Mouse (Mus musculus): ENCODE measurements at regions not wholly inside any gene's neighbourhood (a gene's known extent, or its start where the extent isn't known, plus 50 kb on each side); places are given as distances from the start of the nearest gene placed in this dataset.

DNA sequence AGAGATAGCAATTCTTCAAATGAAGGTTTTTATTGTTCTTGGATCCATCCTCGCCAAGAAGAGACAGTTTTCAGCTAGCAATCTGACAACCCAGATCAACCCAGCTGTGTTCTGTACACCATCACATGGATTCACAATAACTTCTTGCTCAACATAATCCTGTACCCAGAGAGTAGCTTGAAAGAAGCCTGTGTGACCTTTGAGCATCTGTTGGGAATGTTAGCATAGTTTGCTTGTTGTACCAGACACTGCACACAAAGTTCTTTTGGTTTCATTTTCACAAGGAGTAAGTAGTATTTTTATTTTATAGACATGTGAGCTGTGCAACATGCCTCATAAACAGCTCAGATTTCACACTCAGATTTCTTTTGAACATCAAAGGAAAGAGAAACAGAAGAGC is 136.0 kb downstream of the Gm9733 start:
- H3K27me3 ChIP-seq (ENCODE audit: control insufficient read depth, insufficient read depth, low read length): no peaks in the 10 kb centered on the region
- H3K9ac ChIP-seq (replicated peaks; ENCODE audit: low read depth, low read length): no peak overlapping the region
- WGBS: 76% methylated on average over 1 of the region's 1 CpGs
- no peak overlapping the region for H3K4me3 ChIP-seq (ENCODE audit: low read depth, low read length)
- H3K36me3 ChIP-seq (ENCODE audit: control insufficient read depth, insufficient read depth, low read length): no peaks in the 10 kb centered on the region
- no peaks in the 10 kb centered on the region for H3K4me1 ChIP-seq (ENCODE audit: control insufficient read depth, insufficient read depth, low read length)
- no peak for ATAC-seq (ENCODE audit: low read depth)
- H3K4me2 ChIP-seq (ENCODE audit: low read depth, low read length): no peak overlapping the region
- H3K9me3 ChIP-seq (ENCODE audit: control insufficient read depth, low read length): no peaks in the 10 kb centered on the region
- no peak overlapping the region for H3K27ac ChIP-seq (ENCODE audit: low read depth, low read length)

DNA sequence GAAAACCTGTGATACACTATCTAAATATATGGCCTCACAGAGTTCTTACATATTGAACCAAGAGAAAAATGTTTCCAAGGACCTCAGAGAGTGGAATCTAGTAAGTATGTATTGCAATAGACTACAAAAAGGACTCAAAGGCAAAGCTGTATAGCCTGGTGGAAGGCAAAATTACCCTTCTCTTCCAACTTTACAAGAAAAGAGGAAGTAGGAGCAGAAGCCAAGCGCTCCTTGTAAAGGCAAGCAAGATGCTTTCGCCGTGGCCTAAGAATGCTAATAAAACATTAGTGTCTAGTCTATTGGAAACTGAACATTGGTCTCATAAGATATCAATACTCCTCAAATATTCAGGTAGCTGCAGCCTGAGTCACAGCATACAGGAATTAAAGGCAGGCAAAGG is 134.0 kb downstream of the Gm9733 start:
- no peaks in the 10 kb centered on the region for H3K27me3 ChIP-seq (ENCODE audit: control insufficient read depth, insufficient read depth, low read length)
- WGBS: 81% methylated on average over 3 of the region's 3 CpGs
- no peaks in the 10 kb centered on the region for H3K36me3 ChIP-seq (ENCODE audit: control insufficient read depth, insufficient read depth, low read length)
- ATAC-seq (ENCODE audit: low read depth): no peak
- no peaks in the 10 kb centered on the region for H3K4me1 ChIP-seq (ENCODE audit: control insufficient read depth, insufficient read depth, low read length)
- H3K9me3 ChIP-seq (ENCODE audit: control insufficient read depth, low read length): no peaks in the 10 kb centered on the region
- no peak overlapping the region for H3K9ac ChIP-seq (replicated peaks; ENCODE audit: low read depth, low read length)
- no peak overlapping the region for H3K4me2 ChIP-seq (ENCODE audit: low read depth, low read length)
- no peak overlapping the region for H3K4me3 ChIP-seq (ENCODE audit: low read depth, low read length)
- H3K27ac ChIP-seq (ENCODE audit: low read depth, low read length): no peak overlapping the region

DNA sequence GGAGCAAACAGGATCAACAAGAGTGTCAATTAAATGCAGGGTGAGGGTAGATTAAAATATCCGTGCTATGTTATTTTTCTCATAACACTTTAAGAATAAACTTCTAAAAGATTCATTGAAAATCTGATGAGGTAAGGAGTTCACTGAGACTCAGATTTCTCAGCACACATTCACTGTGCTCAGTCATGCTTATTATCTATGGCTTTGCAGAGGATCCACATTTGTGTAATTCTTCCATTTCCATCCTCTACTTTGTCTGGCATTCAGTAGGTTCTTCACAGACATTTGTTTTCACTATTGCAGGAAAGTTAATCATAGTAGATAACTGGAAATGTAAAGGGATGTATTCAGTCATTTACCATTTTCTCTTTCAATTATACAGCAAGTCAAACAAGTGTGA is 131.8 kb downstream of the Gm9733 start:
- Histone ChIP-seq H3K4me1 (ENCODE audit: control insufficient read depth, insufficient read depth, low read length) (no peaks in the 10 kb centered on the region), H3K9me3 (ENCODE audit: control insufficient read depth, low read length) (no peaks in the 10 kb centered on the region), H3K9ac (replicated peaks; ENCODE audit: low read depth, low read length) (no peak overlapping the region), H3K27me3 (ENCODE audit: control insufficient read depth, insufficient read depth, low read length) (no peaks in the 10 kb centered on the region), H3K27ac (ENCODE audit: low read depth, low read length) (no peak overlapping the region), H3K4me2 (ENCODE audit: low read depth, low read length) (no peak overlapping the region), H3K4me3 (ENCODE audit: low read depth, low read length) (no peak overlapping the region), H3K36me3 (ENCODE audit: control insufficient read depth, insufficient read depth, low read length) (no peaks in the 10 kb centered on the region)
- ATAC-seq (ENCODE audit: low read depth): no peak
- WGBS: 87% methylated on average over 1 of the region's 1 CpGs

DNA sequence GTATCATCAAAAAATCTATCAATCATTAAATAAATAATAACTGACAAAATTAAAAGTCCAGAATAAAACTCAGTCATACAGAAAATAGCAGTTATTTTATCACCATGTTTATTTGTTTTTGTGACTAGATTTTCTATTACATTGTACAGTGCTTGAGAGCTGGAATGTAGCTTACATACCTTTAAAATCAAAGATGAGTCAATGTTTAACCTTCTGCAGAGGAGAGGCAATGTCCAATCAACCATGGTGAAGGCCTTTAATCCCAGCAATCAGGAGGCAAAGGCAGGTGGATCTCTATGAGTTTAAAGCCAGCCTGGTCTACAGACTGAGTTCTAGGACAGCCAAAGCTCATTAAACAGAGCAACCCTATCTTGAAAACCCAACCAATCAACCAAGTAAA is 131.1 kb downstream of the Gm9733 start:
- H3K36me3 ChIP-seq (ENCODE audit: control insufficient read depth, insufficient read depth, low read length): no peaks in the 10 kb centered on the region
- no peaks in the 10 kb centered on the region for H3K9me3 ChIP-seq (ENCODE audit: control insufficient read depth, low read length)
- no peak overlapping the region for H3K4me3 ChIP-seq (ENCODE audit: low read depth, low read length)
- no peak overlapping the region for H3K4me2 ChIP-seq (ENCODE audit: low read depth, low read length)
- no peaks in the 10 kb centered on the region for H3K27me3 ChIP-seq (ENCODE audit: control insufficient read depth, insufficient read depth, low read length)
- H3K27ac ChIP-seq (ENCODE audit: low read depth, low read length): no peak overlapping the region
- no peaks in the 10 kb centered on the region for H3K4me1 ChIP-seq (ENCODE audit: control insufficient read depth, insufficient read depth, low read length)
- no peak overlapping the region for H3K9ac ChIP-seq (replicated peaks; ENCODE audit: low read depth, low read length)
- no peak for ATAC-seq (ENCODE audit: low read depth)

DNA sequence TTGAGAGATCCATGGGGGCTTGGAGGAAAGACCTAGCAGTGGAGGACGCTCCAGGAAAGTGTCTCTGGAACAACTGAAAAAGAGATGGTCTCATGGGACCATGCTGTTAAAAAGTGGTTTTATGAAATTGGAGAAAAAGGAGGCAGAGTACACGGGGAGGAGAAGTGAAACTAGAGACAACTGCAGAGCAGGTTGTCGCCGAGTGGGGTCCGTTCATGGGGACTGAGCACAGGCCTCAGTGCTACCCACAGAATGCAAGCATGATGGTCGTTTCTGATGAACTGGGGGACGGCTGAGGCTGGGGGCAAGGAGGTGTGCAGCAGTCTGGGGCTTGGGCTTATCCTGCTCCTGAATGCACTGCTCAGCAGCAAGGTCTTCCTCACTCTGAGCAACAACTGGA is 129.3 kb downstream of the Gm9733 start:
- Histone ChIP-seq H3K9me3 (ENCODE audit: control insufficient read depth, low read length) (no peaks in the 10 kb centered on the region), H3K27ac (ENCODE audit: low read depth, low read length) (no peak overlapping the region), H3K4me3 (ENCODE audit: low read depth, low read length) (no peak overlapping the region), H3K4me2 (ENCODE audit: low read depth, low read length) (no peak overlapping the region), H3K36me3 (ENCODE audit: control insufficient read depth, insufficient read depth, low read length) (no peaks in the 10 kb centered on the region), H3K4me1 (ENCODE audit: control insufficient read depth, insufficient read depth, low read length) (no peaks in the 10 kb centered on the region), H3K9ac (replicated peaks; ENCODE audit: low read depth, low read length) (no peak overlapping the region), H3K27me3 (ENCODE audit: control insufficient read depth, insufficient read depth, low read length) (no peaks in the 10 kb centered on the region)
- WGBS: 87% methylated on average over 7 of the region's 7 CpGs
- ATAC-seq (ENCODE audit: low read depth): no peak

DNA sequence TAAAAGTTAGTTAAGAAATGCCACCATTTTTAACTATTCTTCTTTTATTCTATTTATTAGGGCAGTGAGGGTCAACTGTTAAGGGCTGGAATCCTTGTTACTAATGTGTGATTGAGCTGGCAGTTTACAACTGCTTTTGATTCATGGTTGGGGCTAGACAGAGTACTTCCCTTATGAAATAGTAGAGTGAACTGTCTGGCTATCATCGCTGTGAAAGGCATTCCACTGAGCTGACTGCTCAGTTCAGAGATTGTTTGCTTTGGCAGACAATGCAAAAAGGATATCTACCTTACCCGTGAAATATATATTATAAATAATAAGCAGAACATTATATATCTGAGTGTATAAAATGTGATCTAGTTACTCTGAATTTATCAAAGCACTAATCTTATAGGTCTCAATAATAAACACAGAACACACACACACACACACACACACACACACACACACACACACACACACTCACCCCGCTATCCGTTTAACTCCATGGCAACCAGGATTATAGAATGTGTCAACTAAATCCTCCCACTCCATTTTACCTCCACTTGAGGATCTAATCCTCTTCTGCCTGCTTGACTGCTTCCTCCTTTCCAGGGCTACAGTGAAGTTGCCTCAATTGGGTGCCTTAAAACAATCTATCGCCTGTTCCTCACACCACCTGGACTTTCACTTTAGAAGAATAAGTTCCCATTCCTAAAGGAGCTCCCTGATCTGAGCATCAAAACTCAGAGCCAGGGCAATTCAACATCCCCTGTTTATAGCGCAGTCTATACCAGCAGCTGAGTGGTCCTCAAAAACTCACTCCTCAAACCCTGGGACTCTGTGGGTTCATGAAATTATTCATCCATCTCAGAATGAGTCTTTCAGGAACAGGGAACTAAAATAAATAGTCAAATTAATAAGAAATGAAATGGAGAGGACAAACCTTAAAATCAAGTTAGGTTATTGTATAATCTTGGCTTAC is 126.6 kb downstream of the Gm9733 start:
- H3K27me3 ChIP-seq (ENCODE audit: control insufficient read depth, insufficient read depth, low read length): no peaks in the 10 kb centered on the region
- ATAC-seq (ENCODE audit: low read depth): no peak
- no peaks in the 10 kb centered on the region for H3K4me1 ChIP-seq (ENCODE audit: control insufficient read depth, insufficient read depth, low read length)
- no peaks in the 10 kb centered on the region for H3K9me3 ChIP-seq (ENCODE audit: control insufficient read depth, low read length)
- no peak overlapping the region for H3K4me3 ChIP-seq (ENCODE audit: low read depth, low read length)
- WGBS: 75% methylated on average over 6 of the region's 6 CpGs
- no peaks in the 10 kb centered on the region for H3K36me3 ChIP-seq (ENCODE audit: control insufficient read depth, insufficient read depth, low read length)
- no peak overlapping the region for H3K27ac ChIP-seq (ENCODE audit: low read depth, low read length)
- no peak overlapping the region for H3K9ac ChIP-seq (replicated peaks; ENCODE audit: low read depth, low read length)
- no peak overlapping the region for H3K4me2 ChIP-seq (ENCODE audit: low read depth, low read length)

DNA sequence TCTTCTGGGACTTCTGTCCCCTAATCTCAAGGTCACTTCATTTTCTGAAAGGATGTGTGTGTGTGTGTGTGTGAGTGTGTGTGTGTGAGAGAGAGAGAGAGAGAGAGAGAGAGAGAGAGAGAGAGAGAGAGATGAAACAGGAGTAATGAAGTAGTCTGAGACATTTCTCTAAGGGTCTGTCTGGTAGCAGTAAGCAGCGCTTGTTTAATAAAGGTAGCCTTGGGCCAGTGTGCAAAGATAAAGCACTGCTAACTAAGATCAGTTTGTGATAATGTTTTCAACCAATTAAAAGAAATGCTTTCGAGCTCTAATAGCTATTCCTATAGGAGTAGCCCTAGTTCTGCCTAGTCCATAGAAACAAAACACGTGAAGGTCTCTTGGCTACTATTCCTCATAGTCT is 119.7 kb downstream of the Gm9733 start:
- H3K36me3 ChIP-seq (ENCODE audit: control insufficient read depth, insufficient read depth, low read length): no peaks in the 10 kb centered on the region
- ATAC-seq (ENCODE audit: low read depth): no peak
- no peak overlapping the region for H3K27ac ChIP-seq (ENCODE audit: low read depth, low read length)
- H3K4me3 ChIP-seq (ENCODE audit: low read depth, low read length): no peak overlapping the region
- no peaks in the 10 kb centered on the region for H3K9me3 ChIP-seq (ENCODE audit: control insufficient read depth, low read length)
- no peak overlapping the region for H3K4me2 ChIP-seq (ENCODE audit: low read depth, low read length)
- WGBS: 82% methylated on average over 3 of the region's 3 CpGs
- no peak overlapping the region for H3K9ac ChIP-seq (replicated peaks; ENCODE audit: low read depth, low read length)
- H3K4me1 ChIP-seq (ENCODE audit: control insufficient read depth, insufficient read depth, low read length): no peaks in the 10 kb centered on the region
- no peaks in the 10 kb centered on the region for H3K27me3 ChIP-seq (ENCODE audit: control insufficient read depth, insufficient read depth, low read length)

DNA sequence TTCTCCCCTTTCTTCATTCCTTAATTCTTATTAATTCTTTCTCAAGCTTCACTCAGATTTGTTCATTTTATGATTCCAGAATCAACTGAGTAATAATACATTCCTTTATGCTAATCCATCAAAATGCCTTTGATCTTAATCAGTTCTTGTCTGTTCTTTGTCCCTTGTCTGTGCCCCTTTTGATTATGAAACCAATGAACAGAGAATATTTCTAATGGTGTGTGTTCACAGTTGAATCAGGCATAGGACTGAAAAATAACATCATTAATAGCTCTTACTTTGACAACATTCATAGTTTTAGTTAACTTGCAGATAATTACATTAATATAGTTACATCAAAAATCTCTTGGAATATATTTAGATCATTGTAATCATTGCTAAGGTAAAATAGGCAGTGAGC is 114.5 kb downstream of the Gm9733 start:
- Histone ChIP-seq H3K4me3 (ENCODE audit: low read depth, low read length) (no peak overlapping the region), H3K9me3 (ENCODE audit: control insufficient read depth, low read length) (no peaks in the 10 kb centered on the region), H3K4me2 (ENCODE audit: low read depth, low read length) (no peak overlapping the region), H3K36me3 (ENCODE audit: control insufficient read depth, insufficient read depth, low read length) (no peaks in the 10 kb centered on the region), H3K4me1 (ENCODE audit: control insufficient read depth, insufficient read depth, low read length) (no peaks in the 10 kb centered on the region), H3K9ac (replicated peaks; ENCODE audit: low read depth, low read length) (no peak overlapping the region), H3K27ac (ENCODE audit: low read depth, low read length) (no peak overlapping the region), H3K27me3 (ENCODE audit: control insufficient read depth, insufficient read depth, low read length) (no peaks in the 10 kb centered on the region)
- no peak for ATAC-seq (ENCODE audit: low read depth)

DNA sequence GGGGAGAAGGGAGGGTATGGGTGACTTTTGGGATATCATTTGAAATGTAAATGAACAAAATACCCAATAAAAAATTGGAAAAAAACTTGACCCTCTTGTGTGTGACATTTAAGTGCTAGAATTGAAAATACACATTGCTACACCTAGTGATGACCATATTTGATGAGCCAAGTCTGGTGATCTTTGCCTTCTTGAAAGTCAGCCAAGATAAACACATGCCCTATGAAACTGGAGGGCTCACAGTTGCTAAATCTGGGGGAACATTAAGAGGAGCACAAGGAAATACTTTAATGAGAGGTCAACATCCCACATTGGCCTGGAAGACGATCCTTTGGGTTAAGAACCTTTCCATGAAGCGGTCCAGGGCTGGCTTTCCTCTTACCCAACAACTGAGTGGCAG is 112.8 kb downstream of the Gm9733 start:
- whole genome bisulfite sequencing: 92% methylated on average over 2 of the region's 2 CpGs
- Histone ChIP-seq H3K27ac (ENCODE audit: low read depth, low read length) (no peak overlapping the region), H3K36me3 (ENCODE audit: control insufficient read depth, insufficient read depth, low read length) (no peaks in the 10 kb centered on the region), H3K9me3 (ENCODE audit: control insufficient read depth, low read length) (no peaks in the 10 kb centered on the region), H3K27me3 (ENCODE audit: control insufficient read depth, insufficient read depth, low read length) (no peaks in the 10 kb centered on the region), H3K4me3 (ENCODE audit: low read depth, low read length) (no peak overlapping the region), H3K4me1 (ENCODE audit: control insufficient read depth, insufficient read depth, low read length) (no peaks in the 10 kb centered on the region), H3K9ac (replicated peaks; ENCODE audit: low read depth, low read length) (no peak overlapping the region), H3K4me2 (ENCODE audit: low read depth, low read length) (no peak overlapping the region)
- ATAC-seq (ENCODE audit: low read depth): no peak

All from neural tube, embryonic 14.5 days (tissue).